Mouse (Mus musculus) spleen, adult 2 months (tissue): Measurements from ENCODE around the gene Kcnt2.

Experiments used
- CTCF ChIP-seq: fragments of 200-500 bp; IDR thresholded peaks from 2 replicates; pipeline ENCODE4 v1.5.1; 2011; ENCODE audit warnings: mild to moderate bottlenecking, inconsistent platforms; ENCODE audit not compliant: insufficient read depth, insufficient read length, insufficient replicate concordance; ENCODE audit errors: extremely low read depth
- POLR2A ChIP-seq: fragments of 200-500 bp; IDR thresholded peaks from 2 replicates; pipeline ENCODE4 v1.6.1; 2011; ENCODE audit warnings: low read depth, low read length, inconsistent platforms

- TF ChIP-seq POLR2A (no peak), CTCF (no peak)
Observed at GRCm38 (mm10) chr1:140432039-140432438, 186.1 kb downstream of the Kcnt2 start.
